Mouse (Mus musculus) midbrain, postnatal 0 days (tissue): ENCODE results near the gene Cand2. TPM values are rescaled to one million over a fixed set of nuclear protein-coding genes. Genes with fewer than 3 reads are reported as not detected.
A peak's percentile ranks its signal among the peaks of the same experiment; 100 is the strongest.

ENCODE experiments used
- ATAC-seq: fragments of 200-750 bp; cut with Nextera tagmentation; 2 replicates; pipeline ENCODE4 v1.8.0; 2017; ENCODE audit warnings: moderate number of reproducible peaks, mild to moderate bottlenecking, moderate TSS enrichment, moderate library complexity; ENCODE audit not compliant: low FRiP score
- DNase-seq: peaks from one replicate; pipeline ENCODE4 v3.0.0-alpha.2; 2015; ENCODE audit warnings: low spot score
- H3K27ac ChIP-seq: fragments of 300-500 bp; sonication (generic); 2 replicates; pipeline ENCODE4 v1.5.1; 2014; ENCODE audit warnings: low read depth, mild to moderate bottlenecking, low read length, mixed read lengths
- H3K27me3 ChIP-seq: fragments of 300-500 bp; sonication (generic); 2 replicates; pipeline ENCODE4 v1.6.1; 2014; ENCODE audit warnings: low read length, control low read depth, mixed read lengths; ENCODE audit not compliant: insufficient read depth
- H3K36me3 ChIP-seq: fragments of 300-500 bp; sonication (generic); 2 replicates; pipeline ENCODE4 v1.6.1; 2014; ENCODE audit warnings: low read length, control low read depth, mixed read lengths; ENCODE audit not compliant: insufficient read depth
- H3K4me1 ChIP-seq: fragments of 300-500 bp; sonication (generic); 2 replicates; pipeline ENCODE4 v1.6.1; 2014; ENCODE audit warnings: mild to moderate bottlenecking, control low read depth, antibody characterized with exemption, low read length, mixed read lengths; ENCODE audit not compliant: insufficient read depth
- H3K4me2 ChIP-seq: fragments of 300-500 bp; sonication (generic); 2 replicates; pipeline ENCODE4 v1.6.1; 2014; ENCODE audit warnings: low read depth, mild to moderate bottlenecking, low read length, mixed read lengths; ENCODE audit not compliant: poor library complexity, severe bottlenecking
- H3K4me3 ChIP-seq: fragments of 300-500 bp; sonication (generic); 2 replicates; pipeline ENCODE4 v1.5.1; 2014; ENCODE audit warnings: low read depth, mild to moderate bottlenecking, low read length, moderate library complexity
- H3K9ac ChIP-seq: fragments of 300-500 bp; sonication (generic); replicated peaks from 2 replicates; pipeline ENCODE4 v1.6.1; 2014; ENCODE audit warnings: mild to moderate bottlenecking, low read length, moderate library complexity, mixed read lengths; ENCODE audit not compliant: poor library complexity, severe bottlenecking
- H3K9me3 ChIP-seq: fragments of 300-500 bp; sonication (generic); 2 replicates; pipeline ENCODE4 v1.6.1; 2016; ENCODE audit warnings: low read length, control low read depth
- CTCF ChIP-seq: IDR thresholded peaks from 2 replicates; pipeline ENCODE4 v1.5.1; 2016; ENCODE audit warnings: antibody characterized with exemption, mild to moderate bottlenecking
- WGBS: fragments of 180-500 bp; shearing (Covaris S2); extraction: QIAGEN DNeasy Blood & Tissue Kit; methylation state at CpG from one replicate; pipeline ENCODE4 v1.1.7; 2014; 5-methylcytosine and 5-hydroxymethylcytosine counted together
- polyA plus RNA-seq: library from polyadenylated mRNA; unstranded; fragments of >200 nt; fragmentation: Nextera tagmentation; extraction: Ambion mirVana; gene quantifications from 2 replicates; pipeline ENCODE4 v1.2.1, GENCODE M21; 2015
- total RNA-seq: library from RNA; depleted of rRNA; stranded (reverse); fragments of >200 nt; gene quantifications from 2 replicates; pipeline ENCODE4 v1.2.3, GENCODE M21; 2014

Gene Cand2
- total and polyA plus RNA-seq, 2 experiments from 2014 or later: 4.2 to 10.2 TPM

DNA sequence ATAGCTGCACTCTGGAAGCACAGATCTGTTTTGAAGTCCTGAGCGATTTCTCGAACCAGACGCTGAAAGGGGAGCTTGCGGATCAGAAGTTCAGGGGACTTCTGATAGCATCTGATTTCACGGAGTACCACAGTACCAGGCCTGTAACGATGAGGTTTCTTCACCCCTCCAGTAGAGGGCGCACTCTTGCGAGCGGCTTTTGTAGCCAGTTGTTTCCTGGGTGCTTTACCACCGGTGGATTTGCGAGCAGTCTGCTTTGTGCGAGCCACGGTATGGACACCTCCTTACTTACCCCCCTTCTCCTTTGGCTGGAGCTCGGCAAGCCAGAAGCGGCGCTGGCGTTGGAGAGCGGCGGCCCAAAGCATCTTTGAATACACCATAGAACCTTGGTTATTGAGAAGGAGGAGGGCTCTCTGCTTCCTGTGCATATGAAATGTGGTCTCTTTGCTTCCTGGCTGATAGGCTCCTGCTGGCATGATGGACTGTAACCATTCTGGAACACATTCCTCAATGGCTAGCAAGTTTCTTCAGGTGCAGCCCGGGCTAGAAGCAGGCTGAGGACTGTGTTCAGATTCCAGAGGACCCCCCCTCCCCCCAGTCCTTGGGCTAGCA lies 4.2 kb upstream of the Cand2 start:
- Histone ChIP-seq H3K4me2 (no peak overlapping the region), H3K4me3 (no peak overlapping the region), H3K9me3 (no peaks in the 10 kb centered on the region), H3K27ac (no peak overlapping the region), H3K36me3 (no peaks in the 10 kb centered on the region), H3K9ac (no peak overlapping the region), H3K27me3 (no peaks in the 10 kb centered on the region), H3K4me1 (peaks cover 2% of the 10 kb centered on the region; the same call in 1 of the 2 replicates)
- DNase-seq (no peak), ATAC-seq (no peak)
- WGBS: 83% methylated on average over 19 of the region's 20 CpGs
- TF ChIP-seq CTCF: no peak

DNA sequence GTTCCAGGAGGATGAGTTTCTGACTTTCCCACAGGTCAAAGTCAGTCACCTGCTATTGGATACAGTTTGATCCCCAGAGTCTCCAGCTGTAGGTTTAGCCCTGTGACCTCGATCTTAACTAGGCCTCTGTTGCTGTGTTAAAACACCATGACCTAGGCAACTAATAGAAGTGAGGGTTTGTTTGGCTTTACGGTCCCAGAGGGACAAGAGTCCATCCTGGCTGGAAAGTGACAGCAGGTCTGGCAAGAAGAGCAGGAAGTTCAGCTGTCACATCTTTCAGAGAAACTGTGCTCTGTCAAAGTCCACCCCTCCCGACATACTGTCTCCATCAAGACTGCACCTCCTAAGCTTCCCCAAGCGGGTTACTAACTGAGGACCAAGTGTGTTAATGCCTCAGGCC lies 3.5 kb upstream of the Cand2 start:
- Histone ChIP-seq H3K4me3 (no peak overlapping the region), H3K4me2 (no peak overlapping the region), H3K27ac (no peak overlapping the region), H3K36me3 (no peaks in the 10 kb centered on the region), H3K4me1 (peaks cover 8% of the 10 kb centered on the region), H3K27me3 (no peaks in the 10 kb centered on the region), H3K9ac (no peak overlapping the region), H3K9me3 (no peaks in the 10 kb centered on the region)
- TF ChIP-seq CTCF: no peak
- ATAC-seq: no peak
- WGBS: 84% methylated on average over 4 of the region's 4 CpGs
- DNase-seq: no peak

DNA sequence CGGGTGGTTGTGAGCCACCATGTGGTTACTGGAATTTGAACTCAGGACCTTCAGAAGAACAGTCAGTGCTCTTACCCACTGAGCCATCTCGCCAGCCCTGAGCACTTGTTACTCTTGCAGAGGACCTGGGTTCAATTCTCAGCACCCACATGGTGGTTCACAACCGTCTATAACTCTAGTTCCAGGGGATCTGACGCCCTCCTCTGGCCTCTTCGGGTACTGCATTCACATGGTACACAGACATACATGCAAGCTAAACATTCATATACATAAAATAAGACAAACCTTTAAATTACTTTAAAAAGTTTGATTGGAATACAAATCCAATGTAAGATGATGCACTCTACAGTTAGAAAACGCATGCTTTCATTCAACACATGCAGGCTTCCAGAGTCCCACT lies 2.1 kb upstream of the Cand2 start:
- peaks cover 12% of the 10 kb centered on the region for H3K4me1 ChIP-seq
- H3K27me3 ChIP-seq: no peaks in the 10 kb centered on the region

DNA sequence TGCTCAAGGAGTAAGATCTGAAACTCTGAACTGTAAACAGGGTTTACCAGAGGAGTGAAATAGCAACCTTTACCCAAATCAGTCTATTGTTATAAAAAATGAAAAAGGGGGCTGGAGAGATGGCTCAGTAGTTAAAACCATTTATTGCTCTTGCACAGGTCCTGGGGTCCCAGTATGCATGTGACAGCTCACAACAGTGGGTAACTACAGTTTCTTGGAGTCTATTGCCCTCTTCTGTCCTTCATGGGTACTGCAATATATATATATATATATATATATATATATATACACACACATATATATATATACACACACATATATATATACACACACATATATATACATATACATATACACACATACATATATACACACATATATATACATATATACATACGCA lies 1.7 kb upstream of the Cand2 start:
- H3K4me1 ChIP-seq: peaks cover 12% of the 10 kb centered on the region
- no peak overlapping the region for H3K4me3 ChIP-seq
- peak; percentile 15 for DNase-seq
- no peaks in the 10 kb centered on the region for H3K9me3 ChIP-seq
- H3K27ac ChIP-seq: no peak overlapping the region
- no peak overlapping the region for H3K9ac ChIP-seq
- 95% methylated on average over 1 of the region's 1 CpGs for WGBS
- TF ChIP-seq CTCF: peak; percentile 45
- no peak for ATAC-seq
- no peaks in the 10 kb centered on the region for H3K27me3 ChIP-seq
- no peaks in the 10 kb centered on the region for H3K36me3 ChIP-seq
- no peak overlapping the region for H3K4me2 ChIP-seq

More for the DNA sequence above, 2.1 kb upstream of the Cand2 start:
- no peaks in the 10 kb centered on the region for H3K9me3 ChIP-seq
- no peak overlapping the region for H3K4me2 ChIP-seq
- ATAC-seq (no peak), DNase-seq (no peak)
- WGBS: 77% methylated on average over 6 of the region's 6 CpGs
- H3K9ac ChIP-seq: no peak overlapping the region
- peak; percentile 42 for TF ChIP-seq CTCF
- H3K27ac ChIP-seq: no peak overlapping the region
- no peaks in the 10 kb centered on the region for H3K36me3 ChIP-seq
- no peak overlapping the region for H3K4me3 ChIP-seq

DNA sequence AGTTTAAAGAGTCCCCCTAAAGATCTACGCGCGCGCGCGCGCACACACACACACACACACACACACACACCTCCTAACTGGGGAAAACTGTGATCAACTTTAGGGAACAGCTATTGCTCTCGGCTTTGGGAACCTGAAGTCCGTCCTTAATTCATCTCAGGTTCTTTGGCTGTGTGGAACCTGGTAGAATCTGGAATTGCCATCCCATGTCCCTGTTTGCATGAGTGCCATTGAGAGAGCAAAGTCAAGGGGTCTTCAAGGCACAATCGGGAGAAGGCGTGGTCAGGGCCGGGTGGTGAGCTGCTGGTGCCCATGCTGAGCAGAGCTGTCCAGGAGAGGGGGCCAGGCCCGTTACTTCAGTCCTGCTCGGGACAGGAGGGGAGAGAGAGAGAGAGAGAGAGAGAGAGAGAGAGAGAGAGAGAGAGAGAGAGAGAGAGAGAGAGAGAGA lies 348 bp upstream of the Cand2 start:
- DNase-seq (peak; percentile 56), ATAC-seq (peak; percentile 63; the same call in 1 of the 2 replicates)
- WGBS: under 1% methylated on average over 14 of the region's 14 CpGs
- Histone ChIP-seq H3K4me2 (peak overlapping the region; percentile 89), H3K9me3 (no peaks in the 10 kb centered on the region), H3K27me3 (no peaks in the 10 kb centered on the region), H3K4me3 (peak overlapping the region; percentile 85), H3K9ac (peak overlapping the region; percentile 54), H3K4me1 (peaks cover 12% of the 10 kb centered on the region), H3K36me3 (no peaks in the 10 kb centered on the region), H3K27ac (no peak overlapping the region)
- TF ChIP-seq CTCF: no peak

DNA sequence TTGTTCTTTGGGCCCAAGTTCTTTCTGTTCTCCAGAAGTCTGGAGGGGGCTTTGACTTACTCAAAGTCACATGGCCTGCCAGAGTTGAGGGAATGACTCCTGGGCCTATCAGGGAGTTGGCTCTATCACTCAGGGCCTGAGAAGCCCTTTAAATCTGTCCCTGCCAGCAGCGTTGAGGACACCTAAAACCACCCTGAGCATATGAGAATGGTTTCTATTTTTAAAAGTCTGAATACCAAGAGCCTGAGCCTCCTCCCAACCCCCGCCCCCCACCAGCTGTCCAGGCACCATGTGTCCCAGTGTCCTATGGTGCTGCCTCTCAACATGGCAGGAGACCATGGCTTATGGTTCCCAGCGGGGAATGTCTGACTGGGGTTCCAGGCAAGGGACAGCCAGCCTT lies 1.5 kb downstream of the Cand2 start:
- peak overlapping the region; percentile 85 for H3K4me3 ChIP-seq
- no peak for DNase-seq

More for the DNA sequence above, 1.5 kb downstream of the Cand2 start:
- peaks cover 12% of the 10 kb centered on the region for H3K4me1 ChIP-seq
- no peaks in the 10 kb centered on the region for H3K27me3 ChIP-seq
- peak overlapping the region; percentile 89; the same call in 1 of the 2 replicates for H3K9ac ChIP-seq
- no peak for ATAC-seq
- no peak overlapping the region for H3K27ac ChIP-seq
- TF ChIP-seq CTCF: no peak
- no peaks in the 10 kb centered on the region for H3K9me3 ChIP-seq
- peak overlapping the region; percentile 89 for H3K4me2 ChIP-seq
- WGBS: 58% methylated on average over 3 of the region's 3 CpGs
- H3K36me3 ChIP-seq: 0 out of 2 replicates have a peak, but pooled peaks cover 5% of the 10 kb centered on the region
